Mouse (Mus musculus): ENCODE results near the gene Srl.
"Not testable (repeated sequence)": the region's sequence is repeated elsewhere in the genome, so short reads cannot be mapped to it uniquely, and the experiment has no call there.

Gene Srl

DNA sequence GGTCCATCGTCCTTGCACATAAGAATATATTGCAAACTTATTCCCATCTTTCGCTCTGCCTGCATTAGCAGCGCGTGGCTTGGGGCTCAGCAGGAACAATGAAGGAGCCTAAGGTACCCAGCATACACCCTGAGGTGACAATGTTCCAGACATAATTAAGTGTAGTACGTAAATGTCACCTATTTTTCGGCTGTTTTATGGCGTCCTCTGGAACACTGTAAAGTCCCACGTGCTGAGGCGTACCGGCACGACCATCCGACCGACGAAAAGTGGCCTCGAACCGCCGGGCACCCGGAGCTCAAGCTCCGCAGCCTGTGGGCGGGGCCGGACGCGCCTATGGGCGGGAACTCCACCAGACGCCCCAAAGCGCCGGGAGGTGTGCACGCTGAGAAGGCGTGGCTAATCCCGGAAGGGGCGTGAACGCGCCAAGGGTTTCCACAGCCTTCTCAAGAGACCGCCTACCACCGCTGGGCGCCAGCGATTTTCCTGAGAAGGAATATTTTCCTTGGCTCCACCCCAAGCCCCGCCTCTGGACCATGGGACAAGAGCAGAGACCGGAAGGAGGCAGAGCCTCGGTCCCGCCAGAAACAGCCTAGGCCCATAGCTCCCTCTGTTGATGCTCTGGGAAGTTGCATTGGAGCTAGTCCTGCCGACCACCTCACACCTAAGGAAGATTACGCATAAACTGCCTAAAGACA lies at the start of gene Srl:
Gene Srl (minus strand): TSS at position 316 of the 698 bp plus-strand sequence.
- peak; percentile 100 for DNase-seq

DNA sequence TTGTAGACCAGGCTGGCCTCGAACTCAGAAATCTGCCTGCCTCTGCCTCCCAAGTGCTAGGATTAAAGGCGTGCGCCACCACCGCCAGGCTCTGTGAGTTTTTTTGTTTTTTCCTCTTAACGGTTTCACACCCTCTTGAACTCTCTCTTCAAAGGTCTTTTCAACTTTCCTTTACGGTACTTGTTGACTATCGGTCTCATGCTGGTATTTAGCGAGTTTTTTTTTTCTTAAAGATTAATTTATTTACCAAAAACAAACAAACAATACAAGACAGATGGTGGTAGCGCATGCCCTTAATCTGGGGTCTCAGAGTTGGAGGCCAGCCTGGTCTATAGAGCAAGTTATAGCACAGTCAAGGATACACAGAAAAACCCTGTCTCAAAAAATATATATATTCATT lies 48.6 kb upstream of the Srl start:
- DNase-seq, result no peak

DNA sequence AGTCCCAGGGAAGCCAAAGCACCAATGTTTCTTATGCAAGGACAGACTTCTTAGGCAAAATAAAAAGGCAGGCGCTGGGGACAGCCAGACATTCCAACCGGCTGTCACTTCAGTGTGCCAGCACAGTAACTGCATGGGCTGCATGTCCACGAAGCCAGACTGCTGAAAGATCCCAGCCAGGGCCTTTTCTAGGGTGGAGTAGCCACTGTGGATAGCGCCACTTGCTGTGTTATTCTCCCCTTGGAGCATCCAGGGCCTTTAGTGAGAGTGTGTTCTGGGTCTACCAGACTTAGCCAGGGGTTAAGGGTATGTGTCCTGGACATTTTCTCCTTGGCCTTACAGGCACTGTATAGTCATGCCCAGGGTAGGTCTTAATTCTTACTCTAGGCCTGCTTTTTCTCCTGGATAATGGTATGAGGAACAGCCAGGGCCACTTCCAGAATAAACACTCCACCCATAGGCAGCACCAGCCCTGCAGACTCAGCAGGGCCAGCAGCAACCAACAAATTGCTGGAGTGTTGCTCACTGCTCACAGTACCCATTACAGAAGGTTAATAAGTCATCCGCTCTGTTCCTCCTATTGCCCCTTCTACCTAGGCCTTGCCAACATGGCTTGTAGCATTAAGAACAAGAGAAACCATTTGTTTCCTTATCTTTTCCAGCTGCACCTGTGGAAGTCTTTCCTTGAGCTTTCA lies 46.0 kb upstream of the Srl start:
- peak; percentile 87 for DNase-seq

DNA sequence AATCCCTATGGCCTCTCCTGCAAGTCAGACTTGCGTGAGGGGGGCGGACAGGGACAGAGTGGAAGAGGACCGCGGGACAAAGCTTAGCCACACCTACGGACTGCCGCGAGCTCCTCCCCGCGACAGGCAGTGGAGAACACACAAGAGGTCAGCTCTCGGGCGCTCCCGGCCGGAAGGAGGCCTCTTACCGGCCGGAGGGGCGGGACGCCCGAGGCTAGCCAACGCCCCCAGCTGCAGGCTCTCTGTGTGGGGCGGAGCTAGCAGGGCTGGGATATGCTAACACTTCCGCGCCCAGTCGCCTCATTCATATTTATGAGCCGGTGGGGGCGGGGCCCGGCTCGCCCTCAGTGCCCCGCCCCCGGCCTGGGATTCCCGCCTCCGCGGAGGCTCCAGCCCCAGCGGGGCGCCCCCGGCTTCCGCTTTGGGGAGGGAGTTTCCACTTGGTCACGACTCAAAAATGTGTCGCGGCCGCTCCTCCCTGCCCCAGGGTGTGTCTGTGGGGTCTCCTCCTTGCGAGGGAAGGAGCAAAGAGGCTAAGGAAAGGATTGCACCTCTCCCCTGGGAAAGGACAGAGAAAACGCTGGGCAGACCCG lies 45.0 kb upstream of the Srl start:
- DNase-seq, result peak; percentile 99

DNA sequence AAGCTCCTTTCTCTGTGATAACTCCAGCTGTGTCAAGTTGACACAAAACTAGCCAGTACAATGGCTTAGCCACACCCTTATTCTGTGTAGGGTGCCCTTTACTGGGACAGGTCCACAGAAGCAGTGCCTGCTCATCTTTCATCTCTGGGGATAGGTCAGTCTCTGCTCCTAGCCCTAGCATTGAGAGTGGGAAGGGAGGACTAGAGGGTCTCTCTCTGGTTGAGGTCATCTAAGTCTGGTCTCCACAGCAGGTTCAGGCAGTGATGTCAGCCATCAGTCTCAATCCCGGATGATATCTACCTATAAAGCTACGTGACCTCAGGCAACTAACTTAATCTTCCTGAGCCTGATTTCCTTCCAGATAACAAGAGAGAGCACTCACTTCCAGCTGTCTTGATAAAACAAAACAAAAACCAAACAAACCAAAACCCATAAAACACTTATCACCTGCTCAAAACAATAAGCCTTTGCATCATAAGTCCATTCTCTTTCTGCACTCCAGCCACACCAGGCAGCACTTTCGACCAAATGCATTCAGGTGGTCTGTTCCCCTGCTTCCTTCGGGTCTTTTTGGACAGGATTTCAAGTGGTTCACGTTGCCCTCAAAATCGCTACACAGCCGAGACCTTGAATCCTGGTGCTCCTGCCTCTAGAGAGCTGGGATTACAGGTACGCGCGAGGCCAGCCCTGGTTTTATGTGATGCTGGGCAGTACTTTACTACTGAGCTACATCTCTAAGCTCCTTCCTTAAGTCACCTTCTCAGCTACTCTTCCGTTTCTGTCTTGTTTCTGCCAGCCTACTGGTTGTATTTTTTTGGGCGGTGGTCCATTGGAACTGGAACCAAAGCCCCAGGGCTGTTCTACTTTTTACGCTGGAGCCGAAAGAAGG lies 44.3 kb upstream of the Srl start:
- no peak for DNase-seq

DNA sequence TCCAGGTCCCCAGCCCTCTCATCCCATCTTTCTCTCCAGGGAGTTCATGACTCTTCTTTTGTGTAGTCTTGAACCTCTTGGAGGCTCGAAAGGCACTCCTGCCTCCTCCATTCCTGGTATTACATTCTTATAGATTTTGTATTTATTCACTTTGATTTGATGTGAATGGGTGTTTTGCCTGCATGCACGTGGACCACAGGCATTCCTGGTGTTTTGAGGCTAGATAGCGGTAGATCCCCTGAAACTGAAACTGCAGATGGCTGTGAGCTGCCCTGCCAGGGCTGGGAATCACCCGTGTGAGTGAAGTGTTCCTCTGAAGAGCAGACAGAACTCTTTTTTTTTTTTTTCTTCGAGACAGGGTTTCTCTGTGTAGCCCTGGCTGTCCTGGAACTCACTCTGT lies 42.8 kb upstream of the Srl start:
- DNase-seq, result no peak

DNA sequence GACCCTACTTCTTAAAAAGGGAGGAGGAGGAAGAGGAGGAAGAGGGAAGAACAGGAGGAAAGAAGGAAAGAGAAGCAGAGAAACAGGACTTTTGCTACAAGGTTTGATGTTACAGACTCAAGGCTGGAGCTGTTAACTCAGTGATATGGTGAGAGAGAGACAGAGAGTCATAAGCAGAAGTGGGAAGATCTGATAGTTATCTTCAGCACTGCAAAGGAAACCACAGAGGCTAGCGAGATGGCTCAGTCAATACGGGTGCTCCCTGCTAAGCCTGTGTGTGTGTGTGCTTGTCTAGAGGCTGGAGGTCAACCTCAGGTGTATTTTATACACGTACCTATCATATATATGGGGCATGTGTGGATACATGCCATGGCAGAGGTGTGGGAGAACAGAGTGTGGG lies 42.2 kb upstream of the Srl start:
- no peak for DNase-seq

DNA sequence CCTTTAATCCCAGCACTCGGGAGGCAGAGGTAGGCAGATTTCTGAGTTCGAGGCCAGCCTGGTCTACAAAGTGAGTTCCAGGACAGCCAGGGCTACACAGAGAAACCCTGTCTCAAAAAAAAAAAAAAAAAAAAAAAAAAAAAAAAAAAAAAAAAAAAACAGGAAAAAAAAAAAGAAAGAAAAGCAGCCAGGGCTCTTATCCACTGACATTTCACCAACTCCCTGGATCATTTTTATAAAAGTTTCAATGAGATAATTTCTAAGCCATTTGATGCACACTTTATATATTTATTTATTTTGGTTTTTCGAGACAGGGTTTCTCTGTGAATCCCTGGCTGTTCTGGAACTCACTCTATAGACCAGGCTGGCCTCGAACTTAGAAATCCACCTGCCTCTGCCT lies 39.6 kb upstream of the Srl start:
- not testable (repeated sequence) for DNase-seq

DNA sequence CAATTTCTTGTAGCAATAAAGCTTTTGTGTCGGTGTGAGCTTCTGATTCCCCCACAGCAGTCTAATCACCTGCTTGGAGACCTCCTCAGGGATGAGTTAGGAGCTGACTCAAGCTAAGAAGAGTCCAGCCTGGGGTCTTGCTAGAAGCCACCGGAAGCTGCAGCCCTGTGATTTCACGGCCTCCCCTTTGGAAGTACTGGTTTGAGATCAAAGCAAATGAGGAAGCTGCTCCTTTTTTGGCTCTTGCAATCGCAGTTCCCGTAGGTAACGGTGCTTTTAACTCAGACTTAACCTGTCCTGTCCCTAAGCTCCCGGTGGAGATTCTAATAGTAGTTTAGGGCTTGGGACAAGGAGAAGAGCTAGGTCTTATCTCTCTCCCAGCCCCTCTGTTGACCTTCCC lies 37.0 kb upstream of the Srl start:
- no peak for DNase-seq

DNA sequence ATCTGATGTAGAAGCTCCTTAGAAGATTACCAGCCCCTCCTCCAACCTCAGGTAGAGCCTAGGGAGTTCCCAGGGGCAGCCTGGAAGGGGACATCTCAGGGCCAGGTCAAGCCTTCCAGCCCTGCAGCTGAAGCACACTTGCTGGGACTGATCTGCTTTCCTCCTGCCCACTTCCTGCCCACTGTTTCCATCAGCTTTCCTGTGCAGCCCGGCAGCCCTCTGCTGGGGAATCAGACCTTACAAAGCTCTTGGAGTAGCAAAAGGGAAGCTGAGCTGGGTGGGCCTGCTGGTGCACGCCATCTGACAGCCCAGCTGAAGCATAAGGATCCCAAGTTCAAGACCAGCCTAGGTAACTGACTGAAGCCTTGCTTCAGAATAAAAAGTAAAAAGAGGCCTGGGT lies 35.3 kb upstream of the Srl start:
- no peak for DNase-seq

DNA sequence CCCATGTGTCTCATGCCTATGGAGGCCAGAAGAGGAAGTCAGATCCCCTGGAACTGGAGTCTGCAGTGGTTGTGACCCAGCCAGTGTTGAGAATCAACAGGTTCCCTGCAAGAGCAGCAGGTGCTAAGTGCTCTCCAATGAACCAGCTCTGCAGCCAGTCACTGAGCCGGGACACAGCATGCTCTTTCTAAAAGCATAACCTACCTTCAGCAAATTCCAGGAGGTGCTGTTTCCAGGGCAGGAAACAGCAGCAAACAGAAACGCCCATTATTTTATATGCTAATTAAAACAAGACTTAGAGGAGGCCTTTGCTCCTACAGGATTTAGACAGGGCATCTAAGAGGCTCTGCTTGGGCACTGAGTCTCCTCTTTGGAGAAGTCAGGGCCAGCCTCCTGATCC lies 34.4 kb upstream of the Srl start:
- DNase-seq, result no peak

DNA sequence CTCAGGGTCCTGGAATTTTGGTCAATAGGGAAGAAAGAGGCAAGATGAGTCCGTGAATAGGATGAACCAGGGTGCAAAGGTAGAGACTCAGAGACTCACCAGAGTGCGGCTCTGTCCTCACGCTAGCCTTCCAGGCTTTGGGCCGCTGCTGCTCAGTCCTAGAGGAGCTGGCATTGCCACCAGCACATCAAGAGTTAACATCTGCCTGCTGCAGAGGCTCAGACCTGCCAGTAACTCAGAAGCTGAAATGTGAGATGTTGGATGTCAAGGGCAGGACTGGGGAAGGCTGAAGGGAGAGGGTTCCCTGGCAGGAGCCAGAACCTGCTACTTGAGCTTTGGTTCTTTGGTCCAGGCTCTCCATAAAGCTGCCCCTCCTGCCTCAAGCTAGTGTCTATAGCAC lies 29.1 kb upstream of the Srl start:
- no peak for DNase-seq

DNA sequence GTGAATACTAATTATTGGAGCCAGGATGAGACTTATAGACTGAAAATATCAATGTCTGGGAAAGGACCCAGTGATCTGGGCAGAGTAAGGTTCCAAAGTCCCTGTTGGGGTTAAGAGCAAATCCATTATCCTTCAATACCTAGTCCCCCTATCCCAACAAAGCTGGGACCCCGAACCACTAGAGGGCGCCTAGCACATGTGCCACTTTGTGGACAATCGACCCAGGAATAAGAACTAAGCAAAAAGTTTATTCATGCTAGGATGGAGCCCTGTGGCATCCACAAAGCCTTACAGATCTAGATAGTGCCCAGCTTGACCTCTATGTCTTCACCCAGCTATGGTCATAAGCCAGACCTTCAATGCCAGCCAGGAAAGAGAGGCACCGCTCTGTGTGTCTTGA lies 26.3 kb upstream of the Srl start:
- peak; percentile 89 for DNase-seq

DNA sequence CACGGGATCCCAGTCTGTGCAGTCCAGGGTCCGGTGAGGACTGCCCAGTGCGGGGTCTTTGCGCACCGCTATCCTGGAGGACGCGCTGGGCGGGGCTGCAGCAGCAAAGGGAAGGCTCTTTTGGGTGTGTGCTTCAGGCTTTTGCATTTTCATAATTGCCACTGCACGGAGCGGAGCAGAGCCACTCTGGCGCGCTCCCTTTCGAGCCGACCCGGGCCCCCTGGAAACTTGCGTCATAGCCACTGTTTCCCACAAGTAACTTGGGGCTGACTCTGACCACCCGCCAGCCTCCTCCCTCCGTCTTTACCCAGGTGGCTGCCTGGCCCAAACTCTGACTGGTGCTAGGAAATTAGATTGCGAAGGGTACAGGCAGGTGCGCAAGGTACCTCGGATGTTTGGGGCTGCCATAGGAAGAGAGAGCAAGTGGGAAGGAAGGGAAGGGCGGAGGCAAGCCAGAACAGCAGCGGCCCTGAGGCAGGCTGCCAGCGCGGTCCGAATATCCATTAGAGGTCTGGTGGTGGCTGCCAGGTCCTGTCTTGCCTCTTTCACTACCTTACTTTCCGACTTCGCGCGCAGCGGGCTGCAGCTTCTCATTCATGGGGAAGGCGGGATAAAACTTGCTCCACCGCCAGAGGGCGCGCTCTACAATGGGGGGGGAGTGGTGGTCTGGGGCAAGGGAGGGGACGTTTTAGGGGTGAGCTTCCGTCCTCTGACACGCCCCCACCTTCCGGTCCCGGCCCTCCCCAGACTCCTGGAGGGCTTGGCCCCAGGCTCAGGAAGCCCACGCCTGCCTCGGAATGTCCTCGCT lies 18.7 kb upstream of the Srl start:
- DNase-seq, result peak; percentile 81

DNA sequence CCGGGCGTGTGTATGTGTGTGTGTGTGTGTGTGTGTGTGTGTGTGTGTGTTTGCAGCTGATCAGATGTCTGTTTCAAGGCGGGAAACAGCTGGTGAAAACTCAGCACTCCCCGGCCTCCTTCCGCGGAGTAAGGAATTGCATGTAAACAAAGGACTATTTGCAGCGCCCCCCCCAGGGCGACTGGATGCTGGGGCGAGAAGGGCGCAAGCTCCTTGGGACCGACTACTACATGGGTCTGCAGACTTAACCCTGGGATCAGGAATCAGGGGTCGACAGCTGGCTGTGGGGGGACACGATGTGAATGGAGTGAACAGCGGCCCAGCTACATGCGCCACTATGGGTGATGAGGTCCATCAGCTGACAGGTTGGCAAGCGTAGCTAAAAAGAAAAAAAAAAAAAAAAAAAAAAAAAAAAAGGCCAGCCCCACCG lies 18.1 kb upstream of the Srl start, which contains the start of gene Tfap4:
Gene Tfap4 (minus strand): TSS at position 140 of the 430 bp plus-strand sequence.
- peak; percentile 93 for DNase-seq

DNA sequence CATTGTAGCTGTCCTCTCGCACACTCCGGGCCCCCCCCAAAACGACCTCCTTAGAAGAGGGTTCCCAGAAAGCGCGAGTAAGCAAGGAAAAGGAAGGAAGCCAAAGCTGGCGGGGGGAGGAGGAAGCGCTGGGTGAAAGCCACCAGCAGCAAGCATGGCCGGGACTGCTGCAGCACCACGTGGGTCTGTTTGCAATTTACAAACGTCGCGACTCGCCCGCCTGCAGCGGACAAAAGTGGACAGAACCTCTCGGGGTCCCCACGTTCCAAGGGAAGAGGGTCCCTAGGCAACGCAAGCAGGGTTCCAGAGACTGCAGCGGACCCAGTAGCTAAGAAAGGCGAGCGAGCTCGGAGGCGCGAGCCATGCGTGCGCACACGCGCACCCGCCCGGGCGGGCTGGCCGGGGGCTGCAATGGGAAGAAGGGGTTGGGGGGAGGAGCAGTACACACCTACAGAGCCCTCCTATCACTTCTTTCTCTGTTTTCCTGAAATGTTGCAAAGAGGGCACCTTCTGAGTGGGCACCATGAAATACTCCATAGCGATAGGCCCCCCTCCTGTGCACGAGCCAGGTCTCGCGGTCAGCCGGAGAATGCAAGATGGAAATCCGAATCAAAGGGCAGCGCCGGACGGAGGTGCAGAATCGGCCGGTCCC lies 17.5 kb upstream of the Srl start:
- DNase-seq, result peak; percentile 76

DNA sequence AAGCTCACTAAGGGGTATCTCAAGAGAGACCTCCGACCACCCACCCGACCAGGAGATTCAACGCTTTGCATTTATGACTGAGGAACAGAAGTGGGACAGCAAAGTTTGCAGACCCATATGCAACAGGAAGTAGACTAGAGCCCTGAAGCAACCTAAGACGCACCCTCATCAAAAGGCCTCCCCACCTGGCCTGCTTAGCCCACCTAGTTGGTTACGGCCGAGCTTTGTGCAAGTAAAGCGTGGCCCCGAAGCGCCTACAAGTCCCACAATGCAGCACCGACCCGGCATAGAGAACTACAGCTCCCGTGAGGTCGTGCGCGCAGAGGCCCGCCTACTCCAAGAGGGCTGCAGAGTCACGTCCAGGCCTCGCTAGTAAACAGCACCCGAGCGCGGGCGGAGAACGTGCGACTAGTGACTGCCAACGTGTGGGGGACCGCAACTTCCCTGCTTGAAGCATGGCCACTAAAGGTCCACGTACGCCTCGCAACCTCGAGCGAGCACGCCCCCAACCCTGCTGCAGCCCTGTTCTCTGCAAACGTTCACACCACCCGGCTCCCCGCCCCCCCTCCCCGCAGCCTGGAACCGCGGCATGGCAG lies 16.9 kb upstream of the Srl start:
- peak; percentile 95 for DNase-seq

DNA sequence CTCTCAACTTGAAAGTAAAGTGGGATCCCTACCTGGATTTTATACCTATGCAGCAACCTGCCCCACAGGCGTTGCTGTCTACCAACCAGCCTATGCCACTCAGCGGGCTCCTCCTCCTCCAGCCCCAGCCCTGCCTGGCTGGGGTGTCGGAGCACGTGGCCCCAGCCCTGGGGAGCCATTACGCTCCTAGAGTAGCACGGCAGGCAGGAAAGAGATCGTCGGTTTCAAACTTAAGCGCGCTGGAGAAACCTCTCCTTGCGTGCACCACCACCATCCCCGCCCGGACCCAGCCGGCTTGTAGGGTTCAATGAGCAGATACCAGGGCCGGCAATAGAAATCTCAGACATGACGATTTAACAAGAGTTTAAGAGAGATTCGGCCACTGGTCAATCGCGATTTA lies 16.3 kb upstream of the Srl start:
- peak; percentile 87 for DNase-seq

DNA sequence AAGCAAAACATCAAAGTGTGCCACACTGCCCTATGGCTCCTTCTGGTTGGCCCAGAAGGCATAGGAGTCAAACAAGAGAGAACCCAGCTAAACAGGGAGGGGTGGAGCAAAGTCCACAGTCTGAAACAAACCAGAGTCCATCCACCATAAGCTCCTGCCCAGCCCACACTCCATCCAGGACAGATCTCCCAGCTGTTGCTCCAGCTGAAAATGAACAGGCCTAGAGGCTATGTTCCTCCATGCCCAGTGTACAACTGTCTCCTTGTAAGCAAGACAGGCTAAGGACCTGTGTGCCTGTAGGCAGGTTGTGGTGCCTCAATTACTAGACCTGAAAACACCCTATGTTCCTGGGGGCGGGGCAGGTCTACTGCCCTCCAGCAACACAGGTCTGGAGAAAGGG lies 15.5 kb upstream of the Srl start:
- peak; percentile 80 for DNase-seq

DNA sequence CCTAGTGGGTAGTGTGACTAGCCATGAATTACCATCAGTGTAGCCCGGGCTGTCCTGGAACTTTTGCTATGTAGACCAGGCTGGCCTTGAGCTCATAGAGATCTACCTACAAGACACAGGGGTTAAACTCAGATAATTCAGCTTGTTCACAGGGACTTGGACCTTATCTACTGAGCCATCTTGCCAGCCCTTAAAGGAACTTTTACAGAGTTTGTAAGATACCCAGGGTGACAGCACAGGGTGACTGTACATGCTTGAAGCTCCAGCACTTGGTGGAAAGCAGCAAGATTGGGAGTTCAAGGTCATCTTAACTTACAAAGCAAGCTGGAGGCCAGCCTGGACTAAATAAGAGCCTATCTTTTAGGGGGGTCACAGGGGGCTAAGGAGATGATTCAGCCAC lies 13.9 kb upstream of the Srl start:
- DNase-seq, result no peak

DNA sequence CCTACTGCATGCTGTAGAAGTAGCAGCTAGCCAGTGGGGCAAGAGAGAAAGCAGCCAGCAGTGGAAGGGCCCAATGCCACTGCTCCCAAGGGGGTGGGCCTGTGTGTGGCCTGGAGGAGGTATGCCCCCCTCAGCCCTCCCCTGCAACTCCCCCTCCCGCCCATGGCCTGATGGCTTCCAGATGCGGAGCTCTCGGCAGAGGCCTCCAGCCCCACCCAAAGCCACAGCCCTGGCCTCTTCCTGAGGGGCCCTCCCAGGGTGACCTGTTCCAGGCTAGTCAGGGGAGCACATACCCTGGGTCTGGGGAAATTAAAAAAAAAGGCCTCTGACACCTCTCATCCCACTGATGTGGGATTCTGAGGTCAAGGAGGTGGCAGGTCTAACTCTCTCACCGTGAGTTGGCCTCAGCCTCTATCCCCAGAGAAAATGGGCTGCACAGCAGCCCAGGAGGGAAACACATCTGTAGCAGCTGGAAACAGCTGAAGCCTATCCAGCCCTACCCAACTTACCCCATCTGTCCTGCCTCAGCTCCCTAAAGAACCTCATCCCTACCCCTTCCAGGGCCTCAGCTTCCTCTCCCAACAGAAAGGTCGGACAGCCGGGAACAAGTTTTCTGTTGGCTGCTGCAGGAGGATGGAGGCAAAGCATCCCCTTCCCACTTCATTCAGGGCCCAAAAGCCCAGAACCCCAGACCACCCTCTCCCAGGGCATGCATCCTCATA lies 11.4 kb upstream of the Srl start:
- DNase-seq, result no peak

All from kidney, adult 9 months (tissue).